Mouse (Mus musculus): ENCODE data around the gene Spata19.

Spata19 gene

DNA sequence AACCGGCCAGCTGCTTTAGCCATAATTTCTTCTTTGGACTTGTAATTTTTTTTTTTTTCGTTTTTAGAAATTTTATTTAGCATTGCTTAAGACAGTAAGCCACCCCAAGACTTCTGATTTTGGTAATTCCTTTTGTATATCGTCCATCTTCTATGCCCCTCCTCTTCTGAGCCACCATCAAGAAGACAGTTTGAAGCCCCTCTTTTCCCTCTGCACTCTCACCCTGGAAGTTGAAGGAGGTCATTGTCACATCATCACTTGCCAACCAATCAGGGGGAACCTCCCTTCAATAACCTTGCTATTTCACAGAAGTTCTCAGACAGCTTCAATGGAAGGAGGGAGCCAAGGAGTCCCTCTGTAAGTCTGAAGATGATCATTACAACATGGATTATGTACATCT is at the start of gene Spata19:
Gene Spata19, plus strand, starts transcription at position 301 of the 400 bp plus-strand sequence.
- DNase-seq (ENCODE audit: low spot score) = no peak

DNA sequence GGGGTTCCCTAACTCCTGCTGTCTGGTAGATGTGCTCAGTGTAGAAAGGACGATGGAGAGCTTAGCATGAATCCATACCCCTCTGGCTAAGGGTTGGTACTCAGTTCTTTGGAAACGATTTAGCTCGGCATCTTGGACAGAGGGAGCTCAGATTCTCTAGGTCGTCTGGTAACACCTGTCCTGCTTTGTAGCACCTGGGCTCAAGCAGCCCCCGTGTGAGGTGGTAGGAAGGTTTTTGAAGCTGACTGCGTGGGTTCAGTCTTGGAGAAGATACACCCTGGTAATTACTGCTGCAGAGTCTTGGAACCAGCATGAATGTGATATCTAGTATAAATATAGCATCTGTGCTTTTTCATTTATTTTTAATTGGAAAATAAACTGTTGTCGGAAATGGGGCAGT is 43.5 kb upstream of the Spata19 start:
- no peak for DNase-seq (ENCODE audit: low spot score)

- DNase-seq (ENCODE audit: low spot score) = no peak
Measured at GRCm38 (mm10) chr9:27357893-27358292, 38.7 kb upstream of the Spata19 start.

GRCm38 (mm10) chr9:27367231-27367630 is 29.4 kb upstream of the Spata19 start:
- no peak for DNase-seq (ENCODE audit: low spot score)

DNA sequence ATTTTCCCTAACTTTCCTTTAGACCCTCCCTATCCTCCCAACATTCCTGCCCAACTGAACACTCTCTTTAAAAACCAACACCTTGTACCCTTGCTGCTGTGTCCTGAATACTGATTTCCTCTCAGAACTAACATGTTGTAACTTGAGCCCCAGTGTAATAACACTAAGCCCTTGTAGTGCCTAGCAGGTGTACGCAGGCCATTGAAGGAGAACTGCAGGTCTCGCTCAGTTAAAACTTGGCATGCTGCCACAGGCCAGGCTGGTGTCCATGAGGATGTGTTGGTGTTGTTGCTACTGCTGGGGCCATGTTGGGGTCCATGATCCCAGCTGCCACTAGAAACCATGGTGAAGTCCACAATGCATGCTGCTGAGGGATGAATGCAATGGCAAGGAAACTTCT is 27.5 kb upstream of the Spata19 start:
- DNase-seq (ENCODE audit: low spot score) = no peak

DNA sequence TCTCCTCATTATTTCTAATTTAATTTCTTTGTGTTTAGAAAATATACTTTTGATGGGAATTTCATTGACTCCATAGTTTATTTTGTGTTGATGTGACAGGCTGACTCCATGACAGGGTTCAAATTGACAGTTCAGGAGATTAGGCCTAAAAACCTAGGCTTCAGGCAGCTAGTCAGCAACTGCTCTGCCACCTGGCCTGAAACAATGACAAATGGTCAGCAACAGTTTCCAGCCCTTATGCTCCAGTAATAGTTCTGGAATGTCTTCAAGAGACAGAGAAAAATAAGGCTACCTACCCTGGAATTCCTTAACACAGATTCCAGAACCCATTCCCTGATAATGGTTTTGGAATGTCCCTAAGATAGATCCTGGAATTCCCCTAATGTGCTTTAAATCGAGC is 20.9 kb upstream of the Spata19 start:
- DNase-seq (ENCODE audit: low spot score) = no peak

DNA sequence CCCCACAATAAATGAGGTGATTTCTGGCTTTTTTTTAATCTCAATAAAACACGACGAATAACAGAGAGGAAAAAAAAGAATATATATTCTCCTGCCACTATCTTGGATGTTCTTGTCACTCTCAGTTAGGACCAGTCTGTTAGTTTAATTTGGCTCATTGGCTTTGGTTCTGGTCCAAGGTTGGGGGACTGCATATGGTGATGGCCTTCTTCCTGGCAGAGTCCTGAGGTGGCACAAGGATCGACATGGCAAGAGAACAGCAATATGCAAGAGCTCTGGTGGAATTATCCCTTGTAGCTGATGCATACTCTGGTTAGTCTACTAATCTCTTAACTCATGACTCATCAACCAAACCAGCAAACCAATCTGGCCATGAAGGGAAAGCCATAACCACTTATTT is 9.6 kb upstream of the Spata19 start:
- no peak for DNase-seq (ENCODE audit: low spot score)

GRCm38 (mm10) chr9:27401169-27401568 is 4.6 kb downstream of the Spata19 start:
- no peak for DNase-seq (ENCODE audit: low spot score)

- DNase-seq (ENCODE audit: low spot score) = no peak
Measured at GRCm38 (mm10) chr9:27409733-27410132, 13.1 kb downstream of the Spata19 start.

GRCm38 (mm10) chr9:27414058-27414460 is 17.5 kb downstream of the Spata19 start:
- no peak for DNase-seq (ENCODE audit: low spot score)

DNA sequence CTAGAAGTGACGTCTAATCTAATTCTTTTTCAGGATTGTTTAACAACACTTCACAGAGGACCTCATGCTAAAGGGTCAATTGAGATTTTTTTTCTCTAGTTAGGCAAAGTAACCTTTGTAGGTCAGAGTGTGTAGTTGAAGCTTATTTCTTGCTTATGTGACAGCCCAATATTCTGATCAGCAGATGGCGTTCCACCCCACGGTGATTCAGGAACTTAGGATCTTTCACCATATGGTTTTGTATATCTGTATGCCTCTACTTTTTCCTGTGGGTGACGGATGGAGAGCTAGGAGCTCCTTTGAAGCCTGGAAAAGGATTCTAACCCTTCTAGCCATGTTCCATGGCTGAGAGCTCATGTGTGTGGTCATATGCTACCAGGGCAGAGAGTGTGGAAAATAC is 27.9 kb downstream of the Spata19 start:
- no peak for DNase-seq (ENCODE audit: low spot score)

DNA sequence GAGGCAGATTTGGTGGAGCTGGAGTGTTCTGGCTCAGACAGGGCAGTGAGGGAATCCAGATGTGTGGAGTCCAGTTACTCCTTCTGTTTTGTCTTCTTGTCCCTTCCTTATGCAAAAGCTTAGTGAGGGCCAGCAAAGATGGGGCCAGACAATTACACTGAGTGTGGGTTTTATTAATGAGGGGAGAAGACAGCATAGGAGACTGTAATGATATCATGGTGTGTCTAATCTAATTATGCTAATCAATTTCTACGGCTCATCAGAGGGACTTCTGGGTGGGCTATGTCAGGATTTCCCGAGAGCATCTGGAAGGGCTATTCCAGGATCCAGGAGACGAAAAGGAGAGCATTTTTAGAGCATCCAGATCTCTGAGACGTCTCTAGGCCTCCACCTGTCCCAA is 32.0 kb downstream of the Spata19 start:
- DNase-seq (ENCODE audit: low spot score) = no peak

- no peak for DNase-seq (ENCODE audit: low spot score)
Measured at GRCm38 (mm10) chr9:27433301-27433700, 36.7 kb downstream of the Spata19 start.

- no peak for DNase-seq (ENCODE audit: low spot score)
Measured at GRCm38 (mm10) chr9:27435936-27436335, 39.3 kb downstream of the Spata19 start.

- DNase-seq (ENCODE audit: low spot score) = no peak
Measured at GRCm38 (mm10) chr9:27437391-27438061, 40.9 kb downstream of the Spata19 start.

- no peak for DNase-seq (ENCODE audit: low spot score)
Measured at GRCm38 (mm10) chr9:27449780-27450422, 53.3 kb downstream of the Spata19 start.
